Mouse (Mus musculus) embryonic fibroblast, embryonic 13.5 days (primary cell): ENCODE measurements around the gene Mfap4.

Experiments
- CTCF ChIP-seq: IDR thresholded peaks from 2 replicates; pipeline ENCODE4 v1.5.1; 2011; ENCODE audit warnings: mild to moderate bottlenecking, control low read depth, low read length, moderate library complexity, borderline replicate concordance; ENCODE audit not compliant: insufficient read depth
- POLR2A ChIP-seq: IDR thresholded peaks from 2 replicates; pipeline ENCODE4 v1.6.1; 2011; ENCODE audit warnings: low read depth, mild to moderate bottlenecking, control low read depth, low read length, moderate library complexity

DNA sequence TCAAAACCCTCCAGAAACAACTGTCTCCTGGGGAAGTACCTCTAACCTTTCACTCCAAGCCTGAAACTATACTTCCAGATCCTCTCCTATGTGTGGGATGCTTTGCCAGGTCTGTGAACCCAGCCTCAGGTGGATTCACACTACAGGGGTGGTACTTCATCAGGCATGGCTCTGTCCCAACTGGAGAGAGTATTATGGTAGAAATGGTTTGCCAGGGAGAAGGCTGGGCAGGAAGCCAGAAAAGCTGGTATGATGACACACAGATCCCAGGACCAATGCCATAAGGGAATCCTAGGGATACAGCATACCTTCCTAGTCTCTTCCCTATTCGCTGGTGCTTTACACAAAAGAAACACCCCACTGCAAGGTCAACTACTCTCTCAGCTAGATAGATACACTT lies 41.6 kb downstream of the Mfap4 start:
- TF ChIP-seq CTCF (no peak), POLR2A (no peak)
